ENCODE assay signal across 12 mouse cellular contexts in genomic region chr10:70950105-70950424, GRCm38 (mm10).
DNase-seq lines count a peak whose midpoint lies in the region; ATAC-seq and TF ChIP-seq lines count a peak whose summit lies in the region.
"Had no signal": no experiment of that assay in that cellular context is flagged by ENCODE, and none has a peak within 500 bp of the region (broad histone marks: within the 10 kb centered on the region; RNA-seq: fewer than 3 reads in every experiment).

No protein-coding gene starts in this region.

- peaks cover 20% of the 10 kb centered on the region for H3K4me1 ChIP-seq in forebrain, postnatal 0 days (ENCODE audit: insufficient read depth)
- H3K4me1 ChIP-seq in midbrain, embryonic 11.5 days (ENCODE audit: control insufficient read depth, insufficient read depth, low read length) = peaks cover 20% of the 10 kb centered on the region
- peaks cover 35% of the 10 kb centered on the region for H3K4me1 ChIP-seq in neural tube, embryonic 13.5 days (replicated peaks)
- H3K4me1 ChIP-seq in kidney, adult 2 months (ENCODE audit: control insufficient read depth, insufficient read depth, low read length) = no peaks in the 10 kb centered on the region
- H3K4me1 ChIP-seq: liver, embryonic 13.5 days had no signal

- no peaks in the 10 kb centered on the region for H3K36me3 ChIP-seq in forebrain, postnatal 0 days (ENCODE audit: insufficient read depth)
- no peaks in the 10 kb centered on the region for H3K36me3 ChIP-seq in midbrain, embryonic 11.5 days (ENCODE audit: control insufficient read depth, insufficient read depth, low read length)
- H3K36me3 ChIP-seq in neural tube, embryonic 13.5 days = no peaks in the 10 kb centered on the region
- peaks cover 3% of the 10 kb centered on the region for H3K36me3 ChIP-seq in kidney, adult 2 months (ENCODE audit: control insufficient read depth, insufficient read depth, low read length)

- no peak for TF ChIP-seq CTCF in left cerebral cortex, adult 2 months (IDR thresholded peaks at IDR 0.05)
- TF ChIP-seq CTCF in forebrain, postnatal 0 days (IDR thresholded peaks at IDR 0.05; ENCODE audit: low read depth) = no peak
- TF ChIP-seq CTCF in kidney, adult 2 months (conservative IDR thresholded peaks at IDR 0.05; ENCODE audit: insufficient read depth, insufficient read length, low read depth, low read length) = no peak

- peak overlapping the region; percentile 49 for H3K9ac ChIP-seq in forebrain, postnatal 0 days
- H3K9ac ChIP-seq in midbrain, embryonic 11.5 days (ENCODE audit: low read length) = peak overlapping the region; percentile 30; the same call in 1 of the 2 replicates
- peak overlapping the region; percentile 52; the same call in 1 of the 2 replicates for H3K9ac ChIP-seq in neural tube, embryonic 13.5 days
- H3K9ac ChIP-seq: liver, embryonic 13.5 days had no signal

- peak overlapping the region; percentile 41 for H3K4me2 ChIP-seq in forebrain, postnatal 0 days (ENCODE audit: low read depth)
- peak overlapping the region; percentile 44 for H3K4me2 ChIP-seq in midbrain, embryonic 11.5 days
- peak overlapping the region; percentile 49 for H3K4me2 ChIP-seq in neural tube, embryonic 13.5 days
- H3K4me2 ChIP-seq: liver, embryonic 13.5 days had no signal

- intact Hi-C loops in left cerebral cortex, adult 2 months (cut with DNase I) = no loop called here

- no peaks in the 10 kb centered on the region for H3K27me3 ChIP-seq in forebrain, postnatal 0 days (ENCODE audit: insufficient read depth, low read length)
- no peaks in the 10 kb centered on the region for H3K27me3 ChIP-seq in midbrain, embryonic 11.5 days (ENCODE audit: control insufficient read depth, insufficient read depth, low read length)
- H3K27me3 ChIP-seq in neural tube, embryonic 13.5 days = no peaks in the 10 kb centered on the region
- no peaks in the 10 kb centered on the region for H3K27me3 ChIP-seq in kidney, adult 2 months (replicated peaks; ENCODE audit: control insufficient read depth, insufficient read depth, low read length)
- H3K27me3 ChIP-seq: liver, embryonic 13.5 days had no signal

- H3K27ac ChIP-seq in left cerebral cortex, adult 2 months = peak overlapping the region; percentile 63; the same call in 1 of the 2 replicates
- H3K27ac ChIP-seq in forebrain, postnatal 0 days (ENCODE audit: low read depth, low read length) = peak overlapping the region; percentile 64; the same call in 1 of the 2 replicates
- H3K27ac ChIP-seq in midbrain, embryonic 11.5 days (ENCODE audit: low read depth, low read length) = peak overlapping the region; percentile 80
- H3K27ac ChIP-seq in neural tube, embryonic 13.5 days (replicated peaks) = peak overlapping the region; percentile 87
- H3K27ac ChIP-seq in kidney, adult 2 months (ENCODE audit: insufficient read depth, low read depth, low read length) = no peak overlapping the region
- H3K27ac ChIP-seq: liver, embryonic 13.5 days had no signal

- no peak for TF ChIP-seq POLR2A in kidney, adult 2 months (IDR thresholded peaks at IDR 0.05; ENCODE audit: low read depth, low read length)

- 20% methylated on average over 3 of the region's 3 CpGs for WGBS in forebrain, postnatal 0 days
- 23% methylated on average over 3 of the region's 3 CpGs for WGBS in midbrain, embryonic 11.5 days
- 14% methylated on average over 3 of the region's 3 CpGs for WGBS in neural tube, embryonic 13.5 days
- WGBS in kidney, adult 2 months = 58% methylated on average over 3 of the region's 3 CpGs

- no peak; the same call in 1 of the 2 replicates for ATAC-seq in forebrain, postnatal 0 days
- ATAC-seq in midbrain, embryonic 11.5 days (ENCODE audit: low FRiP score) = peak; percentile 67
- ATAC-seq in neural tube, embryonic 13.5 days (ENCODE audit: low read depth) = peak; percentile 49
- ATAC-seq: intestine, embryonic 16.5 days had no signal

- H3K4me3 ChIP-seq in left cerebral cortex, adult 2 months = no peak overlapping the region; the same call in 1 of the 2 replicates
- no peak overlapping the region for H3K4me3 ChIP-seq in forebrain, postnatal 0 days (ENCODE audit: low read depth, low read length)
- no peak overlapping the region; the same call in 1 of the 2 replicates for H3K4me3 ChIP-seq in midbrain, embryonic 11.5 days (ENCODE audit: low read depth, low read length)
- 0 out of 2 replicates have a peak overlapping the region, but pooled peaks have one; percentile 10 for H3K4me3 ChIP-seq in neural tube, embryonic 13.5 days
- H3K4me3 ChIP-seq in kidney, adult 2 months (ENCODE audit: insufficient read depth, low read depth, low read length) = no peak overlapping the region
- H3K4me3 ChIP-seq: liver, embryonic 13.5 days had no signal

- no peaks in the 10 kb centered on the region for H3K9me3 ChIP-seq in forebrain, postnatal 0 days (ENCODE audit: low read length)
- H3K9me3 ChIP-seq in midbrain, embryonic 11.5 days (ENCODE audit: control insufficient read depth, low read length) = no peaks in the 10 kb centered on the region
- no peaks in the 10 kb centered on the region for H3K9me3 ChIP-seq in neural tube, embryonic 13.5 days

- no peak for DNase-seq in left cerebral cortex, adult 2 months (ENCODE audit: extremely low spot score in 1 of 2, low spot score in 2 of 2)
- DNase-seq in left cerebral cortex, adult 9 months (ENCODE audit: low spot score in 2 of 2) = no peak
- no peak for DNase-seq in forebrain, postnatal 0 days
- DNase-seq in midbrain, embryonic 11.5 days (ENCODE audit: low spot score, missing footprints) = no peak
- no peak for DNase-seq in kidney, adult 2 months
- DNase-seq in layer of hippocampus, adult 18-20 months (ENCODE audit: low spot score in 2 of 2) = no peak
- no peak for DNase-seq in frontal cortex, postnatal 36 days (ENCODE audit: low spot score in 2 of 2)
- DNase-seq: liver, embryonic 13.5 days; lung, postnatal 10 days; right cerebral cortex, postnatal 25 days had no signal
